Mouse (Mus musculus) testis, postnatal 14 days (tissue): ENCODE data around the gene Tet3.

ENCODE experiments used
- DNase-seq: peaks from one replicate; pipeline ENCODE4 v3.0.0; 2021; ENCODE audit warnings: low spot score

Tet3 gene

GRCm38 (mm10) chr6:83459034-83459644, at the start of gene Tet3:
Tet3 (minus strand) TSS chr6:83459084.
- DNase-seq = no peak

DNA sequence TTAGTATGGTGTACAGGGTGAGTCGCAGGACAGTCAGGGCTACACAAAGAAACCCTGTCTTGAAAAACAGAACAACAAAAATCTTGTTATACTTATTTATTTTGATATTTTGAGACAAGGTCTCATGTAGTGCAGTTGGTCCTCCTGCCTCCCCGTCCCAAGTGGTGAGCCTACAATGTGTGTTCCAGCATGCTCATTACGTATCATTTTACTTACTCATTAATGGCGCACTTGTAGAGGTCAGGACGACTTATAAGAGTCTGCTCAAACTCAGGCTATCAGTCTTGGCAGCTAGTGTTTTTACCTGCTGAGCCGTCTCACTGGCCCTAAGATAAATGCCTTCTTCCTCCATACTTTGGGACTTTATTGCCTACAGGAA, 48.3 kb upstream of the Tet3 start:
- no peak for DNase-seq

- peak; percentile 98 for DNase-seq
These were observed 47.6 kb upstream of the Tet3 start, which contains the start of gene Dguok for GRCm38 (mm10) chr6:83506258-83507167. Dguok (minus strand) TSS chr6:83506969.

- no peak for DNase-seq
These were observed 46.7 kb upstream of the Tet3 start for GRCm38 (mm10) chr6:83505554-83505953.

- no peak for DNase-seq
These were observed 44.5 kb upstream of the Tet3 start for GRCm38 (mm10) chr6:83503361-83503760.

DNA sequence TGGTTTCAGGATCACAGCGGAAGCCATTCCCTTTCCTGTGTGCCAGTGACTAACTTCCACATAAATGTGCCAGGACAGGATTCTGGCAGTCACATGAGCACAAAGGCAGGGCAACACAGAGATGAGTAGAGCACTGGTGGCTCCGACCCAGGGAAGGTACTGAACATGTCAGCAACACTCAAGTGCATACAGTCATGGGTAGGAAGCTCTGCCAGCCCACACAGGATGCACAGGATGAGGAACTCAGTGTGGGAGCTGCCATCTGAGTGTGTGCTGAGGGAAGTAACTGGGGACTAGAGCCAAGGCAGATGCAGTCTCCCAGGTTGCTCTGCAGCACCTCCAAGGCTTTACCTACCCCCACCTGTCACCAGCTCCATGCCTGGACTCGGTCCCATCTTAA, 43.8 kb upstream of the Tet3 start:
- no peak for DNase-seq

DNA sequence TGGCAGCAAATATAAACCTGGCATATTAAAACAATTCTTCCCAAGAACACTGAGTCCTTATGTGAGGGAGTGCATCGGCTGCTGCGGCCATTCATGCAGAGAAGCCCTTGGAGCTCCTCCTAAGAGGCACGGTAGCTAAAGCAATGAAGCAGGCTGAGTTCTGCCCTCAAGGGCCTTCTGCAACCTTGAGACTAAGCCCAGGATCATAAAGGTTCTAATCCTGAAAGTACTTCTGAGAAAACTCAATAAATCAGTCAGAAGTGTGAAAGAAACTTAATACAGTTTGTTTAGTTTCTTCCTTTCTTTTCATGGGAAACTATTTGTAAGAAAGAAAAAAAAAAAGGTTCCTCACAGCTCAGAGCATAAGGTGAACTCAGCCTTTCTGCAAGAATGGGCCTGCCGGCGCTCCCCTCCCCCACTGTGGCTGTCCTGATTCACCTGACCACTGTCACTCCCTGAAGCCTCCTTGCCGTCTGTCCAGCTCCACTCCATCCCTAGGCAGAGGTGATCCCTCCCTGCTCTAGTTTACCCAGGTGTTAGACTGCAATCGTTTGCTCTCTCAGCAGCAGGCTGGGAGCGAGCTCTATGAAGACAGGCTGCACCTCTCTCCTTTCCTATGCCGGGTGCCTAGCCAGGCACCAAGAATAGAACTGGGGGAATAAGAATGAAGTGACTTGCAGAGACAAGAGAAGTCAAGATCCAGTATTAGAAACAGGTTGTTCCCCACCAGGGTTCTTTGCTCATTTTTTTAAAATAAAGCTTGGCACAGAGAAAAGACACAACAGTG, 42.8 kb upstream of the Tet3 start:
- no peak for DNase-seq

DNA sequence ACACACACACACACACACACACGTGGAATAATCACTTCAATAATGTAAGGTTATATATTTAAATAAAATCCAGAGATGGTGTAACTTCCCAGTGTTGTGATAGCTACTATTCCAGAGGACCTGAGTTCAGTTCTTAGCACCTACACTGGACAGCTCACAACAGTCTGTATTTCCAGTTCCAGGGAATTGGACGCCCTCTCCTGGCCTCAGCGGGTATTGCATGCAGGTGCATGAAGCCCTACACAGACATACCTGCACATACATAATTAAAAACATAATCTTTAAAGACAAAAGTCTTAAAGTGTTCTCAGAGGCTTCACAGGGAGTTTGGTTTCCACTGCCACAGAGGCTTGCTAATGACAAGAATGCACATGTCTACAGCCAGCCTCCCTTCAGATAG, 41.6 kb upstream of the Tet3 start:
- DNase-seq = no peak

DNA sequence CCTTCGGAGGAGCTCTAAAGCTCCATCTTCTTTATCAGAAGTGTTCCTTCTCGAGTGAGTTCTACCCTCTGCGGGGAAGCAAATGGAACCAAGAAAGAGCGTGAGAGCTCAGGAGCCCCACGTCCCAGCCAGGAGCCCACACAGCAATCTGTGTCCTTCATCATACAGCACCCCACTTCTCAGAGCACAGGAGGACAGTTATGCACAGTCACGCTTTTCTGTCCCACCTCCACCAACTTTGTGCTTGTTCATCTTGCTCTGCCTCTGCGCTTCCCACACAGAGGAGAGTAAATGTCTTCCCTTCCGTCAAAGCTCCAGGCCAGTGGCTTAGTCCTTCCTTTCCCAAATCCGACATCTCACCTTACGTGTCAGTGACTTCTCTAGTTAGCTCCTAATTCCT, 40.2 kb upstream of the Tet3 start:
- no peak for DNase-seq

DNA sequence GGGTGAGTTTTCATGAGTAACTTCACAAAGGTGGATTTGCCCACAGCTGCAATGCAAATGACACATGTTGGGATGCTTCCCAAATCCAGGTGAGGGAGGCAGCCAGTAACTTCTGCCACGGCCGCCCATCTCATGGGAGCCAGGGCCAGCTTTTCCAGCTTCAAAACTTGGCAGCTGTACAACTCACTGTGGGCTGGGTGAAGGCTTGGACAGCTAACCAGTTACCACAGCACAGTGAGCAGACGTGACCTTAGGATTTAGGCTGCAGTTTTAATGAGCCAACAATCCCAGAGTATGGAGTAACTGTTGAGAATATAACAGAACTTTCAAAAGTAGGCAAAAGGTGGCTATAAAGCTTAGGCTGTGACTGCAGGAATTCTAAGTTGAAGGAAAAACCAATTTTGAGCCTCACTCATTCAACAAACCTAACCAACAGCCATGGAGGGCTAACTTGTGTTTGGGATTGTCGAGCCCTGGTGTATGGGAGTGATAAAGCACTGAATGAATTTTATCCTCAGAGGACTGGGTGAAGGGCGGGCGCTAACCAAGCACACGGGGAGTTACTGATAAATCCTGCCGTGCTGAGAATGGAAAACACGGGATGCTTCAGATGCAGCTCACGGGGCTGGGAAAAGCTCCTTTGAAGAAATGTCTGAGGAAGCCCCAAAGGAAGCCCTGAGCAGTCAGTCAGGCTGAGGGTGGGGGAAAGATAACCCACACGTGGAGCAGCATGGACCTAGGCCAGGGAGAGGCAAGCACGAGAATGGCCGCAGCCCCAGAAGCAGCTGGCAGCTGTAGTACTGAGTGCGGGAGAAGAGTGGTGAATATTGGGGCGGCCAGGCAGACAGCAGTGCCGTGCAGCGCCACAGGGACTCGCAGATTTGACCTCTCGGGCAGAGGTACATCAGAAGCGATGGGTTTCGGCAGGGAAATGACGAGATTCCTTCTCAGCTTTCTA, 38.1 kb upstream of the Tet3 start:
- DNase-seq = no peak

GRCm38 (mm10) chr6:83496009-83496752, 37.3 kb upstream of the Tet3 start:
- DNase-seq = no peak

- no peak for DNase-seq
These were observed 31.7 kb upstream of the Tet3 start for GRCm38 (mm10) chr6:83490622-83491021.

DNA sequence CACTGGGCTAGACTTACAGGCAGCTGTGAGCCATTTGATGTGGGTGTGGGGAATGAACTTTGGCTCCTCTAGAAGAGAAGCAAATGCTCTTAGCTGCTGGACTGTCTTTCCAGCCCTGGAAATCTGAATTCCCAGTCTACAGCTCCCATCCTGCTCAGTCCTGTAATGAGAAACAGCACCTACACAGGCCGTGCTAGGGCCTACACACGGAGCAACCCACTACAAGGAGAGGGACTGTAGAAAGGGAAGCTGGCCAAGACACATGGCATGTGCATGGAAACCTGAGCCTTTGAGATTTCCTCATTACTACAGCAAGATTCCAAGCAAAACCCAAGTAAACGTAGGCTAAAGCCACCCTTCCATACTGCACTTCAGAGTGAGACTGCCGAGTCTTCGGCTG, 29.3 kb upstream of the Tet3 start:
- DNase-seq = no peak

- DNase-seq = no peak
These were observed 28.4 kb upstream of the Tet3 start for GRCm38 (mm10) chr6:83487298-83487697.

- DNase-seq = no peak
These were observed 27.0 kb upstream of the Tet3 start for GRCm38 (mm10) chr6:83485854-83486253.

GRCm38 (mm10) chr6:83483776-83484175, 24.9 kb upstream of the Tet3 start:
- DNase-seq = no peak

DNA sequence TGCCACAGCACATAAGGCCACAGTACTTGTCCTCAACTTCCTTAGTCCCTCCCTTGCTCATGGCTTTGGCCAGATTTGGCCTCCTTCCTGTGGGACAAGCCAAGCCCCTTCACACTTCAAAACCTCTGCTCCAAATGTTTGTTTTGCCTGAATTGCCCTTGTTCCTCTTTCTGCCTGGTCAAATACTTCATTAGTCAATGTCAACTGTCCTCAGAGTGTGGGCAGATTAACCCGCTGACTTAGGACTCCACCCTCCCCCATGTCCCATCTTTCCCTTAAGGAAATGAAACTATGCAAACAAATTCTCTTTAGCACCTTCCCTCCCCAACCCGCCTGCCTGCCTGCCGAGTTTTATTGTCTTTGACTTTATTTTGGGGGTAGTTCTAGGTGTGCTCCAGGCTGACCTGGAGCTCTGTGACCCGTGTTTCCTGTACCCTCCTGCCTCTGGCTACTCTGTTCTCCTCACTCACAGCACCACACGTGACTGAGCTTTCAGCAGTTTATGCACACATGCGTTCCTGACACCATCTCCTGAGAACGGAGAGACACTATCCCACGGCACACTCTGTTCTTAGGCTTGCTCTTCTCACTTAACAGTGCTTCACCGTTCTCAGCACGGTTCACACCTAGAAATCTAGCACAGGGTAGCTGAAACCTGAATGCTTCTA, 23.7 kb upstream of the Tet3 start:
- no peak for DNase-seq

DNA sequence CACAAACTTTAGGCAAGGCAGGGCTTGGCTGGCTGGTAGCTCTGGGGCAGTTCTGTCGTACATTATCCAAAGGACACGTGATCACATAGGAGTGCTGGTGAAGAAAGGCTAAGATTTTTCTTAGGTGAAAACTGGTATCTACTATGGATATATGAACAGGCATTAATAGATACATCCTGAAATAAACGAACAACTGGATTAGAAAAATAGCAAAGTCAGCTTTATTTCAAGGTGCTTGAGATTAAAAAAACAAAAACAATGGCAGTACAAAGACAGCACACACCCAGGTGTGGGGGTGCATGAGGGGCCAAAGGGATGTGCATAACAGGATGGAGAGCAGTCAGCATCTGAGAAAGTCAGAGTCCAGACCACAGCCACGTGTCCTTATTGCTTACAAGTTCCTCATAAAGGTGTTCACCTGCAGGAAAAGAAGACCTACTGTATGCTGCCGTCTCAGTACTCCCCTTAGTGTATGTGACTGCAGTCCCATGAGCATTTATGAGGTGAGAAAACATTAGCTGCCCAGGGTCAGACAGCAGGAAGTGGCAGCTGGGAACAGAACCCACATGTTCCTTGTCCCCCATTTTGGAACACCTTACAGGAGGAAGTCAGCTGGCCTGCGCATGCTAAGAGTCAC, 21.3 kb upstream of the Tet3 start:
- DNase-seq = no peak

DNA sequence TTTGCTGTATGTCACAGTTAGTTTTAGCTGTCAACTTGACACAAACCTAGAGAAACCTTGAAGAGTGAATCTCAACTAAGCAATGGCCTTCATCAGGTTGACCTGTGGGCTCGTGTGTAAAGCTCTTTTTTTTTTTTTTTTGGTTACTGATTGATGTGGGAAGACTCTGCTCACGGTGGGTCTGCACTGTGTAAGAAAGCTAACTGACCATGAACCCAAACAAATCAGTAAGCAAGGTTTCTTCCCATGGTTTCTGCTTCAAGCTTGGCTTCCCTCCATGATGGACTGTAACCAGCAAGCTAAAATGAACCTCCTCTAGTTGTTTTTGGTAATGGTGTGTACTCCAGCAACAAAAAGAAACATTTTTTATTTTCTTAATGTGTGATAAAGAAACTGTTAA, 20.3 kb upstream of the Tet3 start:
- no peak for DNase-seq

GRCm38 (mm10) chr6:83478628-83479027, 19.7 kb upstream of the Tet3 start:
- DNase-seq = no peak
